ENCODE assay signal across 16 mouse cellular contexts in the genomic region with DNA sequence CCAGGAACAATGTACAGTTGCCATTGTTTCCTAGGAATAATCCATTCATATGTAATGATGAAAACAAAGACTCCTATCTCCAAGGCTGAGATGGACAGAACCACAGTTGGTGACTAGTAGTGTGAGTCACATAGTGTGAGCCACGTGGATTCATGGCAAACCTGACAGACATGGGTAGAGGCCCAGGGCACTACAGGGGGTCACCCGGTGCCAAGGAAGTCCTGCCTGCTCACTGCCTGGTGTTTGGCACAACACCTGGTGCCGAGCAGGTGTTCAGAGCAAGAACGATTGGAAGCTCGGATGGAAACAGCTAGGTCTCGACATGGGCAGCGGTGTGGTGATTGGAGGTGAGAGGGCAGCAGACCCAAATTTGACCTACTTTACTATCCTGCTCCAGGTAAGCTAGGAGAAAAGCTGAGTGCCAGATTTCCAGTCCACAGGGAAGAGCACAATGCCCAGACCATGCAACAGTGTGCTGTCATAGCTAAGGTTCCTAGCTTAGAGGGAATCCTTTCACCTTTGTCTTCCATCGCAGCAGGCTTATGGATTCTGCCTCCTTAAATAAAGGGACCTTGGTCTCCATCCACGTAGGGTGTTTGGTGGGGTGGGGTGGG.
DNase-seq lines count a peak whose midpoint lies in the region; TF ChIP-seq lines count a peak whose summit lies in the region.
"Had no signal": no experiment of that assay in that cellular context is flagged by ENCODE, and none has a peak within 500 bp of the region (broad histone marks: within the 10 kb centered on the region; RNA-seq: fewer than 3 reads in every experiment).

No protein-coding gene starts in this region.

- H3K27ac ChIP-seq in heart, adult 2 months = peak overlapping the region; percentile 81
- H3K27ac ChIP-seq in heart, embryonic 10.5 days = peak overlapping the region; percentile 42; the same call in 1 of the 2 replicates
- H3K27ac ChIP-seq: embryonic facial prominence, embryonic 13.5 days; forebrain, embryonic 12.5 days; limb, embryonic 12.5 days; lung, embryonic 15.5 days; midbrain, embryonic 15.5 days; neural tube, embryonic 12.5 days; stomach, embryonic 15.5 days had no signal

- intact Hi-C loops in heart, adult 2 months (cut with DNase I) = loop anchor here (5.0 kb wide), 1 partner anchor 84 kb away; no protein-coding TSS in a partner anchor

- TF ChIP-seq EP300 in heart, adult 2 months (IDR thresholded peaks at IDR 0.05; ENCODE audit: insufficient read depth, low read depth, low read length) = no peak

- TF ChIP-seq CTCF in heart, adult 2 months (IDR thresholded peaks at IDR 0.05) = no peak

- no peak overlapping the region for H3K9ac ChIP-seq in heart, adult 2 months (ENCODE audit: low read depth, low read length)
- H3K9ac ChIP-seq: embryonic facial prominence, embryonic 13.5 days; forebrain, embryonic 12.5 days; limb, embryonic 12.5 days; lung, embryonic 15.5 days; midbrain, embryonic 15.5 days; neural tube, embryonic 12.5 days; stomach, embryonic 15.5 days had no signal

- no peak overlapping the region for H3K4me3 ChIP-seq in heart, adult 2 months
- H3K4me3 ChIP-seq in heart, embryonic 10.5 days = no peak overlapping the region
- H3K4me3 ChIP-seq: embryonic facial prominence, embryonic 13.5 days; forebrain, embryonic 12.5 days; limb, embryonic 12.5 days; lung, embryonic 15.5 days; midbrain, embryonic 15.5 days; neural tube, embryonic 12.5 days; stomach, embryonic 15.5 days had no signal

- peaks cover 2% of the 10 kb centered on the region; the same call in 1 of the 2 replicates for H3K4me1 ChIP-seq in heart, adult 2 months (ENCODE audit: control insufficient read depth, insufficient read depth, low read length)
- H3K4me1 ChIP-seq in heart, embryonic 10.5 days = peaks cover 33% of the 10 kb centered on the region
- H3K4me1 ChIP-seq: forebrain, embryonic 12.5 days; midbrain, embryonic 15.5 days; neural tube, embryonic 12.5 days; stomach, embryonic 15.5 days had no signal

- no peak for TF ChIP-seq POLR2A in heart, adult 2 months (IDR thresholded peaks at IDR 0.05; ENCODE audit: insufficient read depth, low read depth, low read length)

- DNase-seq in heart, adult 2 months = peak; percentile 19 to 29
- DNase-seq in heart, postnatal 4 days = no peak
- DNase-seq in brain, adult 2 months (ENCODE audit: low read depth, low spot score) = peak; percentile 67
- peak; percentile 81 for DNase-seq in cerebellum, adult 11-12 months
- no peak for DNase-seq in heart, embryonic 10.5 days (ENCODE audit: low spot score)
- no peak for DNase-seq in spleen, adult 12 weeks (ENCODE audit: low spot score)
- no peak for DNase-seq in ovary, adult 18-20 months (ENCODE audit: low spot score)
- DNase-seq: thymus, postnatal 25 days had no signal

- no peaks in the 10 kb centered on the region for H3K9me3 ChIP-seq in heart, embryonic 10.5 days
- H3K9me3 ChIP-seq: embryonic facial prominence, embryonic 13.5 days; forebrain, embryonic 12.5 days; limb, embryonic 12.5 days; lung, embryonic 15.5 days; midbrain, embryonic 15.5 days; neural tube, embryonic 12.5 days; stomach, embryonic 15.5 days had no signal

- no peaks in the 10 kb centered on the region for H3K27me3 ChIP-seq in heart, adult 2 months (ENCODE audit: control insufficient read depth, insufficient read depth, low read length)
- H3K27me3 ChIP-seq in heart, embryonic 10.5 days (ENCODE audit: insufficient read depth, poor library complexity, severe bottlenecking) = no peaks in the 10 kb centered on the region
- H3K27me3 ChIP-seq: CH12.LX; embryonic facial prominence, embryonic 13.5 days; forebrain, embryonic 12.5 days; limb, embryonic 12.5 days; lung, embryonic 15.5 days; midbrain, embryonic 15.5 days; neural tube, embryonic 12.5 days; stomach, embryonic 15.5 days had no signal

- H3K36me3 ChIP-seq in heart, adult 2 months (ENCODE audit: control insufficient read depth, insufficient read depth, low read length) = no peaks in the 10 kb centered on the region
- no peaks in the 10 kb centered on the region for H3K36me3 ChIP-seq in heart, embryonic 10.5 days
- H3K36me3 ChIP-seq: embryonic facial prominence, embryonic 13.5 days; forebrain, embryonic 12.5 days; limb, embryonic 12.5 days; lung, embryonic 15.5 days; midbrain, embryonic 15.5 days; neural tube, embryonic 12.5 days; stomach, embryonic 15.5 days had no signal

- WGBS in heart, adult 2 months = 70% methylated on average over 9 of the region's 9 CpGs
- WGBS in heart, embryonic 10.5 days = 74% methylated on average over 9 of the region's 9 CpGs

- no peaks in the 10 kb centered on the region for H3K79me2 ChIP-seq in heart, adult 2 months (replicated peaks; ENCODE audit: control insufficient read depth, insufficient read depth, low read length)

Comparison
In these comparisons a context has a peak if more than half of its experiments do, and no peak if none do; other contexts are left out.
1. DNase-seq: peak in heart, adult 2 months (2 of 2), brain, adult 2 months (single experiment) and cerebellum, adult 11-12 months (single experiment); none in heart, postnatal 4 days (single experiment), heart, embryonic 10.5 days (single experiment), spleen, adult 12 weeks (single experiment) and ovary, adult 18-20 months (single experiment).